Mouse (Mus musculus) liver, embryonic 14.5 days (tissue): ENCODE data around the gene Sh3gl1. TPM values are rescaled to one million over a fixed set of nuclear protein-coding genes. Genes with fewer than 3 reads are reported as not detected.
"Not testable (repeated sequence)": the region's sequence is repeated elsewhere in the genome, so short reads cannot be mapped to it uniquely, and the experiment has no call there.

Source experiments
- ATAC-seq: fragments of 200-750 bp; cut with Nextera tagmentation; 2 replicates; pipeline ENCODE4 v1.8.0; 2017; ENCODE audit warnings: moderate number of reproducible peaks, mild to moderate bottlenecking, moderate library complexity; ENCODE audit not compliant: insufficient read depth
- DNase-seq, 3 experiments: peaks; one replicate each; pipeline ENCODE4 v3.0.0-alpha.2; 2012 to 2013; ENCODE audit warnings: low read depth in 3 of 3, low spot score in 3 of 3
- H3K27ac ChIP-seq: fragments of 300-500 bp; sonication (generic); 2 replicates; pipeline ENCODE4 v1.5.1; 2014; ENCODE audit warnings: moderate library complexity, mild to moderate bottlenecking, control low read depth, inconsistent platforms
- H3K27me3 ChIP-seq: fragments of 300-500 bp; sonication (generic); 2 replicates; pipeline ENCODE4 v1.6.1; 2014; ENCODE audit warnings: mild to moderate bottlenecking, low read length, moderate library complexity; ENCODE audit not compliant: control insufficient read depth, insufficient read depth
- H3K36me3 ChIP-seq: fragments of 300-500 bp; sonication (generic); replicated peaks from 2 replicates; pipeline ENCODE4 v1.6.1; 2014; ENCODE audit warnings: low read depth; ENCODE audit not compliant: control insufficient read depth, insufficient read depth
- H3K4me1 ChIP-seq, 2 experiments: fragments of 200-500 bp in 1 of 2; fragments of 300-500 bp in 1 of 2; sonication (generic) in 1 of 2; replicated peaks; 2 replicates each; pipeline ENCODE4 v1.6.1; 2012 to 2014; ENCODE audit warnings: antibody characterized with exemption in 1 of 2, inconsistent platforms in 1 of 2, low read length in 1 of 2; ENCODE audit not compliant: control insufficient read depth in 2 of 2, insufficient read depth in 2 of 2
- H3K4me2 ChIP-seq: fragments of 300-500 bp; sonication (generic); 2 replicates; pipeline ENCODE4 v1.6.1; 2014; ENCODE audit warnings: low read depth, mild to moderate bottlenecking, control low read depth, moderate library complexity
- H3K4me3 ChIP-seq, 2 experiments: fragments of 200-500 bp in 1 of 2; fragments of 300-500 bp in 1 of 2; sonication (generic) in 1 of 2; 2 replicates each; pipeline ENCODE4 v1.5.1; 2012 to 2014; ENCODE audit warnings: low read depth in 2 of 2, low read length in 2 of 2, mild to moderate bottlenecking in 2 of 2, control low read depth in 1 of 2, inconsistent platforms in 1 of 2, moderate library complexity in 1 of 2; ENCODE audit not compliant: insufficient read depth in 1 of 2
- H3K9ac ChIP-seq: fragments of 300-500 bp; sonication (generic); replicated peaks from 2 replicates; pipeline ENCODE4 v1.6.1; 2014; ENCODE audit warnings: mild to moderate bottlenecking, control low read depth, moderate library complexity
- H3K9me3 ChIP-seq: fragments of 300-500 bp; sonication (generic); 2 replicates; pipeline ENCODE4 v1.6.1; 2016; ENCODE audit warnings: low read length, mixed read lengths; ENCODE audit not compliant: control insufficient read depth
- CTCF ChIP-seq: IDR thresholded peaks from 2 replicates; pipeline ENCODE4 v1.5.1; 2016; ENCODE audit warnings: antibody characterized with exemption, low read depth, control low read depth
- EP300 ChIP-seq: IDR thresholded peaks from 2 replicates; pipeline ENCODE4 v1.6.1; 2016; ENCODE audit warnings: antibody characterized with exemption, low read depth
- WGBS: fragments of 180-500 bp; shearing (Covaris S2); extraction: QIAGEN DNeasy Blood & Tissue Kit; methylation state at CpG from one replicate; pipeline ENCODE4 v1.1.7; 2014; ENCODE audit not compliant: insufficient replicate concordance; 5-methylcytosine and 5-hydroxymethylcytosine counted together
- polyA plus RNA-seq, 2 experiments: library from polyadenylated mRNA; depleted of rRNA in 1 of 2; stranded (reverse) in 1 of 2; unstranded in 1 of 2; fragments of >200 nt; fragmentation: Nextera tagmentation in 1 of 2; extraction: Ambion mirVana in 1 of 2; gene quantifications; 2 replicates each; pipeline versions ENCODE4 v1.2.1 to v1.2.3; 2012 to 2014

The Sh3gl1 gene
- polyA plus RNA-seq, 2 experiments, result 28.8 to 32.9 TPM

DNA sequence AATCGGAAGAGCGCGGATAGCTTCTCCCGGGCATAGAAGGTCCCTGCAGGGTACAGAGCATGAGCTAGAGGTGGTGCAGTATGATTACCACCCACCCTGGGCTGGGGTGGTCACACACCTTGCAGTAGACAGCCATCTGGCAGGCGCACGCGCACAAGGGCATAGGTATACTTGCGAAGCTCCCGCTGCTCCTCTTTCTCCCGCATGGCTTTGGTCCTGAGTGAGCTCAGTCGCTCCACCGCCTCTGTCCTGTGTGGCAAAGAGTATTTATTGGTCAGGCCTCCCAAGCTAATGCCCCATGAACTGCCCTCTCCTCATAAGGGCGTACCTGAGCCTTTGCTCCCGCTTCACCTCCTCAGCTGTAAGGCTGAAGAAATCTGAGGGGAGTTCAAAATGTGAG lies 32.6 kb upstream of the Sh3gl1 start:
- 88% methylated on average over 14 of the region's 14 CpGs for WGBS
- peaks cover 66% of the 10 kb centered on the region for H3K36me3 ChIP-seq
- TF ChIP-seq CTCF (no peak), EP300 (no peak)

DNA sequence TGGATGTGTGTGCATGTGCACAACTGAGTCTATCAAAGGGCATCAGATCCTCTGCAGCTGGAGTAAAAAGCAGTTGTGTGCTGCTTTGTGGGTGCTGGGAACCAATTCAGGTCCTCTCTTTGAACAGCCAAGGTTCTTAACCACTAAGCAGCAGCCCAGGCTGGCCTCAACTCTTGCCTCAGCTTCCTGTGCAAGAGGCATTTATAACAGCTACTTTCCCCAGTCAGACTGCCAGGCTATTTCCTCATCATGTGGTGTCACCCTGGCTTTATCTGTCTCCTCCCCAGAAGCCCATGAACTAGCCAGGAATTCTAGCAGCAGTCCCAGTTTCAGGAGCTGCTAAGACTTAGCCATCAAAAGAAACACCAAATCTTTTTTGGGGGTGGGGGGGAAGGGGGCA lies 30.0 kb upstream of the Sh3gl1 start:
- Histone ChIP-seq H3K27ac (no peak overlapping the region), H3K27me3 (no peaks in the 10 kb centered on the region), H3K4me2 (no peak overlapping the region), H3K4me1 (no peaks in the 10 kb centered on the region), H3K9ac (no peak overlapping the region), H3K36me3 (peaks cover 92% of the 10 kb centered on the region), H3K4me3 (no peak overlapping the region), H3K9me3 (no peaks in the 10 kb centered on the region)
- DNase-seq (no peak), ATAC-seq (no peak)
- TF ChIP-seq EP300 (no peak), CTCF (no peak)

More for the DNA sequence above, 32.6 kb upstream of the Sh3gl1 start:
- Histone ChIP-seq H3K4me3 (no peak overlapping the region), H3K9ac (no peak overlapping the region), H3K27me3 (no peaks in the 10 kb centered on the region), H3K4me2 (no peak overlapping the region), H3K9me3 (no peaks in the 10 kb centered on the region), H3K4me1 (peaks cover 5% of the 10 kb centered on the region in 2 experiments; a peak in 3 of 4 replicates), H3K27ac (no peak overlapping the region)
- ATAC-seq (no peak), DNase-seq (no peak)

DNA sequence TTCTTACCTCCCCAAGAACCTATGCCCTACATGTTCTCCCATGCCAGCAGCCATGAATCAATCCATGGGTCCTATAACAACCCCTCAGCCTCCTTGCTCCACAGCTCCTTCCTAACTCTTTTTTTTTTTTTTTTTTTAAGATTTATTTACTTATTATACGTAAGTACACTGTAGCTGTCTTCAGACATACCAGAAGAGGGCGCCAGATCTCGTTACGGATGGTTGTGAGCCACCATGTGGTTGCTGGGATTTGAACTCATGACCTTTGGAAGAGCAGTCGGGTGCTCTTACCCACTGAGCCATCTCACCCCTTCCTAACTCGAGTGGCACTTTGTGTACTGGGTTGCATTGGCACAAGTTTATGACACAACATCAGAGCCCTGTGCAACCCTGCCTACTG lies 29.3 kb upstream of the Sh3gl1 start:
- not testable (repeated sequence) for H3K9ac ChIP-seq, H3K9me3 ChIP-seq, DNase-seq, ATAC-seq, H3K4me2 ChIP-seq, H3K27ac ChIP-seq, H3K4me3 ChIP-seq, H3K4me1 ChIP-seq, H3K27me3 ChIP-seq
- peaks cover 97% of the 10 kb centered on the region for H3K36me3 ChIP-seq
- peak; percentile 39; the same call in 1 of the 2 replicates for TF ChIP-seq CTCF
- 77% methylated on average over 6 of the region's 6 CpGs for WGBS

GRCm38 (mm10) chr17:56062081-56062480 lies 25.6 kb upstream of the Sh3gl1 start:
- no peaks in the 10 kb centered on the region for H3K9me3 ChIP-seq
- 87% methylated on average over 7 of the region's 7 CpGs for WGBS
- no peak for ATAC-seq
- no peak overlapping the region for H3K27ac ChIP-seq
- TF ChIP-seq EP300 (no peak), CTCF (no peak)
- H3K36me3 ChIP-seq, result peaks cover 99% of the 10 kb centered on the region
- no peak overlapping the region for H3K4me2 ChIP-seq
- no peaks in the 10 kb centered on the region for H3K27me3 ChIP-seq
- H3K9ac ChIP-seq, result no peak overlapping the region
- no peaks in the 10 kb centered on the region for H3K4me1 ChIP-seq
- no peak overlapping the region for H3K4me3 ChIP-seq
- no peak for DNase-seq

DNA sequence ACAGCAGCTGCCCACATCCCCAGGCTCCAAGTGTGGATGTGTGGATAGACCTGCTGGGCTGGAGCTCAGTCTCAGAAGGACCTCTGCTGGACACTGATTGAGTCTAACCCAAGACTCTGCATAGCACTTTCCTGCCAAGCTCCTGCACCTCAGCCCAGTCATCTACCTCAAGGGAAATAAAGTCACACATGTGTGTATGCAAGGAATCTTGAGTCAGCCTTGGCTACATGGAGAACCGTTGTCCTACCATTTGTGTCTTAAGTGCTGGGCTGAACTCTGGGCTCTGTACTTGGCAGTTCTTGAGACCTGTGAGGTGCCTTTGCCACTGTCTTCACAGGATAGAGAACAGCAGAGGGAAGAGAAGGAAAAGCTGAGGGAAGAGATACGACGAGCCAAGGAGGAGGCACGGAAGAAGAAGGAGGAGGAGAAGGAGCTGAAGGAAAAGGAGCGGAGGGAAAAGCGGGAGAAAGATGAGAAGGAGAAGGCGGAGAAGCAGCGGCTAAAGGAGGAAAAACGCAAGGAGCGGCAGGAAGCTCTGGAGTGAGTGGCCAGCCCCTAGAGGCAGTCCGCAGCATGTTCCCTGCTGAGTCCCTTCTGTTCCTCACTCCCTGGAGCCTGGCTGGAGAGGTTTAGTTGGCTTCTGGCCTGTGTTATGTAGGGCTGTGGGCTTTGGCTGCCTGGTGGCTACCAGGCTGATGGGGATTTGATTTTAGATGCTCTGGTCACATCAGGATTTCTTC lies 21.1 kb upstream of the Sh3gl1 start:
- Histone ChIP-seq H3K27ac (no peak overlapping the region), H3K27me3 (no peaks in the 10 kb centered on the region), H3K9ac (no peak overlapping the region), H3K36me3 (peaks cover 75% of the 10 kb centered on the region), H3K4me3 (no peak overlapping the region), H3K9me3 (no peaks in the 10 kb centered on the region), H3K4me2 (no peak overlapping the region), H3K4me1 (no peaks in the 10 kb centered on the region)
- no peak for ATAC-seq
- no peak for DNase-seq
- TF ChIP-seq CTCF (no peak), EP300 (no peak)
- 90% methylated on average over 11 of the region's 11 CpGs for WGBS
